Mouse (Mus musculus) lung, adult 2 months (tissue): ENCODE results near the gene Stk10.

Source experiments
- CTCF ChIP-seq: fragments of 200-500 bp; IDR thresholded peaks from 2 replicates; pipeline ENCODE4 v1.5.1; 2011; ENCODE audit warnings: mild to moderate bottlenecking, low read length, control low read depth; ENCODE audit not compliant: insufficient read depth
- POLR2A ChIP-seq: fragments of 200-500 bp; IDR thresholded peaks from 2 replicates; pipeline ENCODE4 v1.6.1; 2011; ENCODE audit warnings: low read depth, mild to moderate bottlenecking, control low read depth, low read length, borderline replicate concordance; ENCODE audit errors: extremely low read depth

DNA sequence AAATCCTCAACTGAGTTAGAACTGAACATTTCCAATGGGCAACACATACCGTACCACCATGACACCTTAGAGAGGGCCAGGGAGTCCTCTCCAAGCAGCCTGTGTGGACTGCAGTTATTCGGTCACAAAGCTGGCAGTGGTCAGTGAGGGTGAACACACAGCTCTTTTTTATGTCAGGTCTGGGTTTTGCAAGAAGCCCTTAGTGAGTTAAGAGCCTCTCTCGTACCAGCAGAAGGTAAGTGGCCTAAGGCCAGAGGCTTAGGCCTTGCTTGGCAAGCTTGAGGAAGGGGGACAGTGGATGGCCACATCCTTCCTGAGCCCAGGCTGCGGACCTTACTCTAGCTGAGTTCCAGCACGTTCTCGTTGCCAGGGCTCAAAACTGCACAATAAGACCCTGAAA is 67.3 kb downstream of the Stk10 start:
- TF ChIP-seq POLR2A (no peak), CTCF (no peak)
